Comparison of ENCODE assay signal across 9 mouse cellular contexts in the genomic region with DNA sequence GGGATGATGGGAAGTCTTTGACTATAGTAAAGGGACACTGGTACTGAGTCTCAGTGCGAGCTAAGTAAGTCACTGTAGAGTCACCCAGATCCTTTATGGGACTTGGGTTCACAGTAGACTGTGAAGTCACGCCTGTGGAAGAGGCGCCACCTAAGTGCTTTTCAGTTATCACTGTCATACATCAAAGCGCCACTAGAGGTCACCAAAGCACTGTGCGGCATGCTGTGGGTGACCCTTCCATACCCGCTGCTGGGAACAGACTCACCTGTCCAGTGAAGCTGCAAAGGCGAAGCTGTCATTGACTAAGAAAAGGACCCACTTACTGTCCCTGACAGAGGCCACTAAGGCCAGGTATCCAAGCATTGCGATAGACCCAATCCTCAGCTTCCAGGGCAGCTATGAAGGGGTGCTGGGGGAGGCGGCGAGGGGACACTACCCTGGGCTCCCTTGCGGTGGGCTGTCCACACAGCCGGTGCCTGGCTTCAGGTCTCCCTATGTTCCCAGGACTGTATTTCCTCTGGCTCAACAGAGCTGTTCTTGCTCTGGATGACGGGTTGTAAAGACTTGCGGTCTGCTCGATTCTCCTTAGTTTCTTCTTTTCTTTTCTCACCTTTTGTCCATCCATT. TPM values are rescaled to one million over a fixed set of nuclear protein-coding genes. Genes with fewer than 3 reads are reported as not detected.
A peak's percentile ranks its signal among the peaks of the same experiment; 100 is the strongest.
DNase-seq lines count a peak whose midpoint lies in the region; ATAC-seq and TF ChIP-seq lines count a peak whose summit lies in the region.
"Had no signal": no experiment of that assay in that cellular context is flagged by ENCODE, and none has a peak within 500 bp of the region (broad histone marks: within the 10 kb centered on the region; RNA-seq: fewer than 3 reads in every experiment).

No protein-coding gene starts in this region.

- peak; percentile 99 for TF ChIP-seq CTCF in hindbrain, postnatal 0 days (IDR thresholded peaks at IDR 0.05; ENCODE audit: low read depth)

- peak; percentile 75 for DNase-seq in NIH3T3 (ENCODE audit: low read depth)
- DNase-seq in cerebellum, adult 8-10 months = peak; percentile 91
- peak; percentile 88 for DNase-seq in hindbrain, postnatal 0 days (ENCODE audit: low spot score)
- peak; percentile 74 to 77 for DNase-seq in layer of hippocampus, postnatal 36 days
- peak; percentile 79 for DNase-seq in right cerebral cortex, adult 18-20 months
- DNase-seq in urinary bladder, adult 2 months (ENCODE audit: low spot score) = peak; percentile 46

- no peak overlapping the region for H3K4me3 ChIP-seq in hindbrain, postnatal 0 days (ENCODE audit: low read length)
- H3K4me3 ChIP-seq: heart, embryonic 15.5 days had no signal

- no peak overlapping the region for H3K9ac ChIP-seq in hindbrain, postnatal 0 days (replicated peaks; ENCODE audit: low read length)
- H3K9ac ChIP-seq: heart, embryonic 15.5 days had no signal

- no peaks in the 10 kb centered on the region for H3K9me3 ChIP-seq in hindbrain, postnatal 0 days (ENCODE audit: low read length)
- H3K9me3 ChIP-seq: heart, embryonic 15.5 days had no signal

- peaks cover 7% of the 10 kb centered on the region; the same call in 1 of the 2 replicates for H3K4me1 ChIP-seq in hindbrain, postnatal 0 days (ENCODE audit: insufficient read depth, low read length)
- H3K4me1 ChIP-seq: heart, embryonic 15.5 days had no signal

- H3K27ac ChIP-seq in hindbrain, postnatal 0 days = no peak overlapping the region
- H3K27ac ChIP-seq: heart, embryonic 15.5 days had no signal

- H3K4me2 ChIP-seq in hindbrain, postnatal 0 days (ENCODE audit: low read depth, low read length) = no peak overlapping the region
- H3K4me2 ChIP-seq: heart, embryonic 15.5 days had no signal

- 46% methylated on average over 15 of the region's 15 CpGs for WGBS in hindbrain, postnatal 0 days

- H3K36me3 ChIP-seq in hindbrain, postnatal 0 days (ENCODE audit: insufficient read depth, low read length) = no peaks in the 10 kb centered on the region
- H3K36me3 ChIP-seq: heart, embryonic 15.5 days had no signal

- peak; percentile 68 for ATAC-seq in frontal cortex, adult (ENCODE audit: low TSS enrichment)
- ATAC-seq in hindbrain, postnatal 0 days = peak; percentile 69
- peak; percentile 91 for ATAC-seq in megakaryocyte, adult 5-6 weeks (ENCODE audit: poor library complexity, severe bottlenecking)

- H3K27me3 ChIP-seq in hindbrain, postnatal 0 days (ENCODE audit: insufficient read depth, low read length) = no peaks in the 10 kb centered on the region

RNA-seq across cellular contexts. Expression of gene Tbc1d2, which starts 39.5 kb away (rescaled TPM):
- total RNA-seq in hindbrain, postnatal 0 days (2014; rRNA removed) = 2.3 and 3.2 TPM in 2 replicates
- polyA plus RNA-seq in hindbrain, postnatal 0 days (2015; fragmentation: Nextera tagmentation; extraction: Ambion mirVana) = 1.0 and 1.5 TPM in 2 replicates
- 1 to 10 TPM; 2.4 to 3.1 TPM for total RNA-seq in layer of hippocampus, postnatal 36 days (2021)
- total RNA-seq in megakaryocyte, adult 5-6 weeks (2015) = 8.9 and 10.4 TPM in 2 replicates
- 8.5 and 11.6 TPM in 2 replicates for total RNA-seq in megakaryocyte, adult 5-6 weeks (2017)
- 18.6 and 24.0 TPM in 2 replicates for polyA plus RNA-seq in urinary bladder, adult 2 months (2012; rRNA removed)
